Mouse (Mus musculus): ENCODE measurements around the gene Slc9a2.

The Slc9a2 gene

GRCm38 (mm10) chr1:40705099-40705498 is 24.7 kb downstream of the Slc9a2 start:
- 84% methylated on average over 4 of the region's 4 CpGs for WGBS

- 71% methylated on average over 9 of the region's 9 CpGs for WGBS
Observed at GRCm38 (mm10) chr1:40714950-40715349, 34.6 kb downstream of the Slc9a2 start.

GRCm38 (mm10) chr1:40726051-40726450 is 45.7 kb downstream of the Slc9a2 start:
- 64% methylated on average over 10 of the region's 10 CpGs for WGBS

GRCm38 (mm10) chr1:40727404-40727803 is 47.0 kb downstream of the Slc9a2 start:
- WGBS, result 89% methylated on average over 7 of the region's 7 CpGs

GRCm38 (mm10) chr1:40728636-40729035 is 48.3 kb downstream of the Slc9a2 start:
- WGBS, result 100% methylated on average over 1 of the region's 1 CpGs

GRCm38 (mm10) chr1:40737671-40738070 is 57.3 kb downstream of the Slc9a2 start:
- WGBS, result 92% methylated on average over 8 of the region's 8 CpGs

GRCm38 (mm10) chr1:40738246-40738645 is 57.9 kb downstream of the Slc9a2 start:
- WGBS, result 97% methylated on average over 9 of the region's 9 CpGs

GRCm38 (mm10) chr1:40740739-40741138 is 60.4 kb downstream of the Slc9a2 start:
- 79% methylated on average over 2 of the region's 2 CpGs for WGBS

GRCm38 (mm10) chr1:40746089-40746488 is 65.7 kb downstream of the Slc9a2 start:
- WGBS, result 66% methylated on average over 5 of the region's 5 CpGs

GRCm38 (mm10) chr1:40759751-40760445 is 79.5 kb downstream of the Slc9a2 start:
- WGBS, result 81% methylated on average over 6 of the region's 6 CpGs

- 51% methylated on average over 1 of the region's 1 CpGs for WGBS
Observed at GRCm38 (mm10) chr1:40764042-40764441, 83.7 kb downstream of the Slc9a2 start.

GRCm38 (mm10) chr1:40764701-40765275 is 84.4 kb downstream of the Slc9a2 start:
- 86% methylated on average over 15 of the region's 15 CpGs for WGBS

- WGBS, result 89% methylated on average over 12 of the region's 12 CpGs
Observed at GRCm38 (mm10) chr1:40765521-40765920, 85.1 kb downstream of the Slc9a2 start.

GRCm38 (mm10) chr1:40767588-40767987 is 87.2 kb downstream of the Slc9a2 start:
- WGBS, result 92% methylated on average over 18 of the region's 18 CpGs

- WGBS, result 44% methylated on average over 6 of the region's 6 CpGs
Observed at GRCm38 (mm10) chr1:40768606-40769005, 88.2 kb downstream of the Slc9a2 start.

- 66% methylated on average over 4 of the region's 4 CpGs for WGBS
Observed at GRCm38 (mm10) chr1:40769331-40769894, 89.0 kb downstream of the Slc9a2 start.

GRCm38 (mm10) chr1:40771196-40771970 is 91.0 kb downstream of the Slc9a2 start:
- 94% methylated on average over 7 of the region's 7 CpGs for WGBS

GRCm38 (mm10) chr1:40773234-40773633 is 92.9 kb downstream of the Slc9a2 start:
- 95% methylated on average over 5 of the region's 5 CpGs for WGBS

- WGBS, result 97% methylated on average over 10 of the region's 10 CpGs
Observed at GRCm38 (mm10) chr1:40774040-40774439, 93.7 kb downstream of the Slc9a2 start.

- WGBS, result 92% methylated on average over 2 of the region's 2 CpGs
Observed at GRCm38 (mm10) chr1:40776102-40776501, 95.7 kb downstream of the Slc9a2 start.

GRCm38 (mm10) chr1:40776763-40777162 is 96.4 kb downstream of the Slc9a2 start:
- WGBS, result 84% methylated on average over 3 of the region's 3 CpGs

- WGBS, result 97% methylated on average over 7 of the region's 7 CpGs
Observed at GRCm38 (mm10) chr1:40783450-40783849, 103.1 kb downstream of the Slc9a2 start.

Data from cerebral cortex, adult 2 months (tissue).